In genomic region chr12:99269396-99269795, GRCm38 (mm10) we compare ENCODE assay signal across 9 mouse cellular contexts.
DNase-seq lines count a peak whose midpoint lies in the region; ATAC-seq lines count a peak whose summit lies in the region.
"Had no signal": no experiment of that assay in that cellular context is flagged by ENCODE, and none has a peak within 500 bp of the region (broad histone marks: within the 10 kb centered on the region; RNA-seq: fewer than 3 reads in every experiment).

No protein-coding gene starts in this region.

- no peaks in the 10 kb centered on the region for H3K36me3 ChIP-seq in neural tube, embryonic 13.5 days
- H3K36me3 ChIP-seq in kidney, embryonic 16.5 days (ENCODE audit: insufficient read depth, low read length), result 0 out of 2 replicates have a peak, but pooled peaks cover 3% of the 10 kb centered on the region
- H3K36me3 ChIP-seq in stomach, embryonic 15.5 days, result no peaks in the 10 kb centered on the region

- no peak overlapping the region for H3K4me3 ChIP-seq in neural tube, embryonic 13.5 days
- no peak overlapping the region for H3K4me3 ChIP-seq in kidney, embryonic 16.5 days (ENCODE audit: low read length)
- no peak overlapping the region for H3K4me3 ChIP-seq in stomach, embryonic 15.5 days (replicated peaks)

- H3K27me3 ChIP-seq in neural tube, embryonic 13.5 days, result no peaks in the 10 kb centered on the region
- H3K27me3 ChIP-seq in kidney, embryonic 16.5 days (ENCODE audit: insufficient read depth, low read length), result no peaks in the 10 kb centered on the region
- H3K27me3 ChIP-seq in stomach, embryonic 15.5 days (replicated peaks), result no peaks in the 10 kb centered on the region

- peak overlapping the region; percentile 46; the same call in 1 of the 2 replicates for H3K27ac ChIP-seq in neural tube, embryonic 13.5 days (replicated peaks)
- no peak overlapping the region for H3K27ac ChIP-seq in kidney, embryonic 16.5 days (ENCODE audit: low read length)
- H3K27ac ChIP-seq in stomach, embryonic 15.5 days, result no peak overlapping the region

- no peak overlapping the region for H3K9ac ChIP-seq in neural tube, embryonic 13.5 days
- no peak overlapping the region for H3K9ac ChIP-seq in kidney, embryonic 16.5 days (replicated peaks; ENCODE audit: low read length)
- H3K9ac ChIP-seq in stomach, embryonic 15.5 days, result no peak overlapping the region

- ATAC-seq in neural tube, embryonic 13.5 days (ENCODE audit: low read depth), result no peak
- ATAC-seq in kidney, embryonic 16.5 days (ENCODE audit: low FRiP score, low TSS enrichment), result peak; percentile 61; the same call in 1 of the 2 replicates
- peak; percentile 47; the same call in 1 of the 2 replicates for ATAC-seq in stomach, embryonic 15.5 days (ENCODE audit: insufficient read depth, low FRiP score, low read depth)

- 66% methylated on average over 8 of the region's 8 CpGs for WGBS in neural tube, embryonic 13.5 days
- 60% methylated on average over 8 of the region's 8 CpGs for WGBS in kidney, embryonic 16.5 days
- WGBS in stomach, embryonic 15.5 days, result 46% methylated on average over 8 of the region's 8 CpGs

- H3K9me3 ChIP-seq in neural tube, embryonic 13.5 days, result peaks cover 3% of the 10 kb centered on the region; the same call in 1 of the 2 replicates
- no peaks in the 10 kb centered on the region for H3K9me3 ChIP-seq in kidney, embryonic 16.5 days (ENCODE audit: low read length)
- no peaks in the 10 kb centered on the region for H3K9me3 ChIP-seq in stomach, embryonic 15.5 days

- H3K4me1 ChIP-seq in neural tube, embryonic 13.5 days (replicated peaks), result peaks cover 36% of the 10 kb centered on the region
- H3K4me1 ChIP-seq in kidney, embryonic 16.5 days (ENCODE audit: insufficient read depth, low read length), result 0 out of 2 replicates have a peak, but pooled peaks cover 3% of the 10 kb centered on the region
- H3K4me1 ChIP-seq in stomach, embryonic 15.5 days, result 0 out of 2 replicates have a peak, but pooled peaks cover 2% of the 10 kb centered on the region

- no peak overlapping the region for H3K4me2 ChIP-seq in neural tube, embryonic 13.5 days
- no peak overlapping the region for H3K4me2 ChIP-seq in kidney, embryonic 16.5 days (replicated peaks; ENCODE audit: low read depth, low read length)
- H3K4me2 ChIP-seq in stomach, embryonic 15.5 days, result no peak overlapping the region

- DNase-seq in neural tube, embryonic 10.5 days (ENCODE audit: extremely low spot score, low spot score), result no peak
- DNase-seq in gastrocnemius, postnatal 25 days, result peak; percentile 53
- DNase-seq in urinary bladder, postnatal 10 days (ENCODE audit: low spot score), result no peak
- DNase-seq in spleen, postnatal 36 days (ENCODE audit: low spot score in 2 of 2), result no peak
- DNase-seq in right cerebral cortex, postnatal 10 days (ENCODE audit: low spot score in 2 of 2), result no peak
- DNase-seq: cerebellum, adult 11-12 months had no signal
